Mouse (Mus musculus) midbrain, postnatal 0 days (tissue): ENCODE data around the gene Kcnj10. TPM values are rescaled to one million over a fixed set of nuclear protein-coding genes. Genes with fewer than 3 reads are reported as not detected.

Experiments used
- ATAC-seq: fragments of 200-750 bp; cut with Nextera tagmentation; 2 replicates; pipeline ENCODE4 v1.8.0; 2017; ENCODE audit warnings: moderate number of reproducible peaks, mild to moderate bottlenecking, moderate TSS enrichment, moderate library complexity; ENCODE audit not compliant: low FRiP score
- DNase-seq: peaks from one replicate; pipeline ENCODE4 v3.0.0-alpha.2; 2015; ENCODE audit warnings: low spot score
- H3K27ac ChIP-seq: fragments of 300-500 bp; sonication (generic); 2 replicates; pipeline ENCODE4 v1.5.1; 2014; ENCODE audit warnings: low read depth, mild to moderate bottlenecking, low read length, mixed read lengths
- H3K27me3 ChIP-seq: fragments of 300-500 bp; sonication (generic); 2 replicates; pipeline ENCODE4 v1.6.1; 2014; ENCODE audit warnings: low read length, control low read depth, mixed read lengths; ENCODE audit not compliant: insufficient read depth
- H3K36me3 ChIP-seq: fragments of 300-500 bp; sonication (generic); 2 replicates; pipeline ENCODE4 v1.6.1; 2014; ENCODE audit warnings: low read length, control low read depth, mixed read lengths; ENCODE audit not compliant: insufficient read depth
- H3K4me1 ChIP-seq: fragments of 300-500 bp; sonication (generic); 2 replicates; pipeline ENCODE4 v1.6.1; 2014; ENCODE audit warnings: mild to moderate bottlenecking, control low read depth, antibody characterized with exemption, low read length, mixed read lengths; ENCODE audit not compliant: insufficient read depth
- H3K4me2 ChIP-seq: fragments of 300-500 bp; sonication (generic); 2 replicates; pipeline ENCODE4 v1.6.1; 2014; ENCODE audit warnings: low read depth, mild to moderate bottlenecking, low read length, mixed read lengths; ENCODE audit not compliant: poor library complexity, severe bottlenecking
- H3K4me3 ChIP-seq: fragments of 300-500 bp; sonication (generic); 2 replicates; pipeline ENCODE4 v1.5.1; 2014; ENCODE audit warnings: low read depth, mild to moderate bottlenecking, low read length, moderate library complexity
- H3K9ac ChIP-seq: fragments of 300-500 bp; sonication (generic); replicated peaks from 2 replicates; pipeline ENCODE4 v1.6.1; 2014; ENCODE audit warnings: mild to moderate bottlenecking, low read length, moderate library complexity, mixed read lengths; ENCODE audit not compliant: poor library complexity, severe bottlenecking
- H3K9me3 ChIP-seq: fragments of 300-500 bp; sonication (generic); 2 replicates; pipeline ENCODE4 v1.6.1; 2016; ENCODE audit warnings: low read length, control low read depth
- CTCF ChIP-seq: IDR thresholded peaks from 2 replicates; pipeline ENCODE4 v1.5.1; 2016; ENCODE audit warnings: antibody characterized with exemption, mild to moderate bottlenecking
- WGBS: fragments of 180-500 bp; shearing (Covaris S2); extraction: QIAGEN DNeasy Blood & Tissue Kit; methylation state at CpG from one replicate; pipeline ENCODE4 v1.1.7; 2014; 5-methylcytosine and 5-hydroxymethylcytosine counted together
- polyA plus RNA-seq: library from polyadenylated mRNA; unstranded; fragments of >200 nt; fragmentation: Nextera tagmentation; extraction: Ambion mirVana; gene quantifications from 2 replicates; pipeline ENCODE4 v1.2.1, GENCODE M21; 2015
- total RNA-seq: library from RNA; depleted of rRNA; stranded (reverse); fragments of >200 nt; gene quantifications from 2 replicates; pipeline ENCODE4 v1.2.3, GENCODE M21; 2014

Kcnj10 gene
- total and polyA plus RNA-seq, 2 experiments from 2014 or later, result 3.9 to 6.6 TPM

GRCm38 (mm10) chr1:172297611-172298537 is 43.1 kb upstream of the Kcnj10 start, which contains the start of gene Atp1a2:
Atp1a2 (minus strand) TSS chr1:172298064.
- no peaks in the 10 kb centered on the region for H3K27me3 ChIP-seq
- peak within 1 kb of the TSS; percentile 38 for H3K4me2 ChIP-seq
- no peak for TF ChIP-seq CTCF
- peak; percentile 80 for DNase-seq
- H3K4me1 ChIP-seq, result 0 out of 2 replicates have a peak, but pooled peaks cover 4% of the 10 kb centered on the region
- ATAC-seq, result peak; percentile 39
- WGBS, result 16% methylated on average over 16 of the region's 16 CpGs
- H3K36me3 ChIP-seq, result no peaks in the 10 kb centered on the region
- no peaks in the 10 kb centered on the region for H3K9me3 ChIP-seq
- peak within 1 kb of the TSS; percentile 28 for H3K4me3 ChIP-seq
- H3K9ac ChIP-seq, result peak within 1 kb of the TSS; percentile 46
- H3K27ac ChIP-seq, result peak within 1 kb of the TSS; percentile 80

- Histone ChIP-seq H3K27ac (peak overlapping the region; percentile 51), H3K36me3 (no peaks in the 10 kb centered on the region), H3K4me2 (no peak overlapping the region), H3K9me3 (no peaks in the 10 kb centered on the region), H3K27me3 (no peaks in the 10 kb centered on the region), H3K4me1 (0 out of 2 replicates have a peak, but pooled peaks cover 4% of the 10 kb centered on the region), H3K4me3 (no peak overlapping the region), H3K9ac (no peak overlapping the region)
- no peak for TF ChIP-seq CTCF
- WGBS, result 60% methylated on average over 7 of the region's 7 CpGs
- ATAC-seq, result no peak
- no peak for DNase-seq
Observed at GRCm38 (mm10) chr1:172299528-172299927, 41.5 kb upstream of the Kcnj10 start.

DNA sequence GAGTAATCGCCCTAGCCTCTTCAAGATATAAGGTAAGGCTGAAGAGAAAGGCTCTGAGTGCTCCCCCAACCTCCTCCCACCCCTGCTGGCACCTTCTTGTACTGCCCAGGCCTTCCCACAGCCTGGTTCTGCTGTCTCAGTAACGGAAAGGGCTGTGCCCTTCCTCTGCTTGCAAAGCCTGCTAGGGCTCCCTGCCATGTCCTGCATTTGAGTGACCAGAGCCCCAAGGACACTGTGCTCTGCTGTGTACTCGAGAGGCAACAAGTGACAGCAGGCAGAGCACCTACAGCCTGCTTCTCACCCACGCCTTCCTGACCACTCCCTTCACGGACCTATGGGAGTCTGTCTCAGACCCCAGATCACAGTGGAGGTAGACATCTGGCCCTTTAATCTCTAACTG is 40.8 kb upstream of the Kcnj10 start:
- no peak for TF ChIP-seq CTCF
- no peak for DNase-seq
- no peaks in the 10 kb centered on the region for H3K27me3 ChIP-seq
- H3K4me2 ChIP-seq, result no peak overlapping the region
- H3K36me3 ChIP-seq, result no peaks in the 10 kb centered on the region
- 0 out of 2 replicates have a peak, but pooled peaks cover 4% of the 10 kb centered on the region for H3K4me1 ChIP-seq
- H3K9me3 ChIP-seq, result no peaks in the 10 kb centered on the region
- peak overlapping the region; percentile 32; the same call in 1 of the 2 replicates for H3K27ac ChIP-seq
- H3K4me3 ChIP-seq, result no peak overlapping the region
- no peak overlapping the region for H3K9ac ChIP-seq
- WGBS, result 61% methylated on average over 5 of the region's 5 CpGs
- no peak for ATAC-seq

- 40% methylated on average over 12 of the region's 12 CpGs for WGBS
- no peaks in the 10 kb centered on the region for H3K36me3 ChIP-seq
- no peak overlapping the region for H3K4me3 ChIP-seq
- H3K9ac ChIP-seq, result no peak overlapping the region
- no peaks in the 10 kb centered on the region for H3K9me3 ChIP-seq
- no peaks in the 10 kb centered on the region for H3K27me3 ChIP-seq
- ATAC-seq (no peak), DNase-seq (peak; percentile 62)
- no peak overlapping the region for H3K4me2 ChIP-seq
- no peak for TF ChIP-seq CTCF
- peak overlapping the region; percentile 32; the same call in 1 of the 2 replicates for H3K27ac ChIP-seq
- H3K4me1 ChIP-seq, result 0 out of 2 replicates have a peak, but pooled peaks cover 4% of the 10 kb centered on the region
Observed at GRCm38 (mm10) chr1:172301180-172301579, 39.8 kb upstream of the Kcnj10 start.

- Histone ChIP-seq H3K27me3 (no peaks in the 10 kb centered on the region), H3K4me1 (0 out of 2 replicates have a peak, but pooled peaks cover 4% of the 10 kb centered on the region), H3K9ac (no peak overlapping the region), H3K4me2 (no peak overlapping the region), H3K4me3 (no peak overlapping the region), H3K9me3 (no peaks in the 10 kb centered on the region), H3K27ac (no peak overlapping the region), H3K36me3 (no peaks in the 10 kb centered on the region)
- DNase-seq (no peak), ATAC-seq (no peak)
- TF ChIP-seq CTCF, result no peak
- WGBS, result 60% methylated on average over 3 of the region's 3 CpGs
Observed at GRCm38 (mm10) chr1:172302311-172302710, 38.7 kb upstream of the Kcnj10 start.

DNA sequence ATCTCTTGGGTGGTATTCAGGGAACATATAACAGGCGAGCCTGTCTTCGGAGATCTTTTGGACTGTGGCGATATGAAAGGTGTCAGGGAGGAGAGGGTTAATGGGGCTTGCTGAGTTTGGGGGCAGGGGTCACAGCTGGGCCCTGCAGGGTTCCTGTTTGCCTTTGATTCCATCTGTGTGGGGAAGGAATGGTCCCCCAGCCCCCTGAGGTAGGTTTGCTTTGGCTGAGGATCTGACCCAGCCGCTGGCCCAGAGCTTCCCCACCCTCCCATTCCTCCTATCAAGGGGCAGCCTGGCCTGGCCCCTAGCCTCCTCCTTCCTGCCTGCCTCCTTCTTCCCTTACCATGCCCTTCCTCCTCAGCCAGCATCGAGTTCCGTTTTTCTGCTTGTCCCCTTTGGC is 38.2 kb upstream of the Kcnj10 start:
- H3K9ac ChIP-seq, result no peak overlapping the region
- no peak overlapping the region for H3K27ac ChIP-seq
- no peaks in the 10 kb centered on the region for H3K27me3 ChIP-seq
- 0 out of 2 replicates have a peak, but pooled peaks cover 4% of the 10 kb centered on the region for H3K4me1 ChIP-seq
- no peaks in the 10 kb centered on the region for H3K9me3 ChIP-seq
- TF ChIP-seq CTCF, result no peak
- no peak overlapping the region for H3K4me3 ChIP-seq
- H3K36me3 ChIP-seq, result no peaks in the 10 kb centered on the region
- WGBS, result 27% methylated on average over 6 of the region's 6 CpGs
- no peak for DNase-seq
- H3K4me2 ChIP-seq, result no peak overlapping the region
- no peak for ATAC-seq
